Mouse (Mus musculus) liver, adult (tissue): Measurements from ENCODE around the gene Fbxo44.

Source experiments
- GATA4 ChIP-seq: IDR thresholded peaks from 2 replicates; pipeline ENCODE4 v1.6.1; 2014; ENCODE audit warnings: mild to moderate bottlenecking, low read length; ENCODE audit not compliant: insufficient replicate concordance

Gene Fbxo44

DNA sequence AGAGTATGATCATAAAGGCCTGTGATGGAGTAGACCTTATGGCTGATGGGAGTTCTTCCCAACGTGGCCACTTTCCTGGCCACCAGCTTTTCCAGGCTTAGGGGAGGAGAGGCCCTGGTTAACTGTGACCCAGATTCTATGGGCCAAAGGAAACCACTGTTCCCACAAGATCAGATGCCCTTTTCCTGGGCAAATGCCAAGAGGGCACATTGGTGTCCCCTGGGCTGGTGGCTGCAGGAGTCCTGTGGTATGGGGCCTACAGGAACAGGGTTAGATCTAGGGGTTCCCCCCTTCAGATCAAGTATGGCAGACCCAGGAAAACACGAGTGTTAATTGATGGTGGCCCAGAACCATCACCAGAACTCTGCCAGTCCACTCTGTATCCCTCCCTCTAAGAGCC is 12.6 kb downstream of the Fbxo44 start:
- no peak for TF ChIP-seq GATA4

DNA sequence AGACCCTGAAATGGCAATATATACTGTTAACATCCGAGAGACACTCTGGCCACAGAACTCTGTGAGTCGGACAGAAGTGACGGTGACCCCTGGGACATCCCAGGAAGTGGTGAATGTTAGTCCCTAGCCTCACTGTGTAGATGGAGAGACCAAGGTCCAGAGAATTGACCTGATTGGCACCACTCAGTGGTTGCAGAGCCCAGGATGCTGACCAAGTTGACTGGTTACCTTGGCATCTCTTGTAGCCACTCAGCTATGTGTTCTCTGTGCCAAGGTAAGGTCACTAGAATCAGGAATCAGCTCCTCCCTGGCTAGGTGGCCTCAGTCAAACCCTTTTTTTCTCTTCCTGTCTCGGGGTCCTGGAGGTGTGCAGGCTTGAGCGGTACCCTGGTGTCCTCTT is 16.6 kb downstream of the Fbxo44 start:
- TF ChIP-seq GATA4 = no peak

DNA sequence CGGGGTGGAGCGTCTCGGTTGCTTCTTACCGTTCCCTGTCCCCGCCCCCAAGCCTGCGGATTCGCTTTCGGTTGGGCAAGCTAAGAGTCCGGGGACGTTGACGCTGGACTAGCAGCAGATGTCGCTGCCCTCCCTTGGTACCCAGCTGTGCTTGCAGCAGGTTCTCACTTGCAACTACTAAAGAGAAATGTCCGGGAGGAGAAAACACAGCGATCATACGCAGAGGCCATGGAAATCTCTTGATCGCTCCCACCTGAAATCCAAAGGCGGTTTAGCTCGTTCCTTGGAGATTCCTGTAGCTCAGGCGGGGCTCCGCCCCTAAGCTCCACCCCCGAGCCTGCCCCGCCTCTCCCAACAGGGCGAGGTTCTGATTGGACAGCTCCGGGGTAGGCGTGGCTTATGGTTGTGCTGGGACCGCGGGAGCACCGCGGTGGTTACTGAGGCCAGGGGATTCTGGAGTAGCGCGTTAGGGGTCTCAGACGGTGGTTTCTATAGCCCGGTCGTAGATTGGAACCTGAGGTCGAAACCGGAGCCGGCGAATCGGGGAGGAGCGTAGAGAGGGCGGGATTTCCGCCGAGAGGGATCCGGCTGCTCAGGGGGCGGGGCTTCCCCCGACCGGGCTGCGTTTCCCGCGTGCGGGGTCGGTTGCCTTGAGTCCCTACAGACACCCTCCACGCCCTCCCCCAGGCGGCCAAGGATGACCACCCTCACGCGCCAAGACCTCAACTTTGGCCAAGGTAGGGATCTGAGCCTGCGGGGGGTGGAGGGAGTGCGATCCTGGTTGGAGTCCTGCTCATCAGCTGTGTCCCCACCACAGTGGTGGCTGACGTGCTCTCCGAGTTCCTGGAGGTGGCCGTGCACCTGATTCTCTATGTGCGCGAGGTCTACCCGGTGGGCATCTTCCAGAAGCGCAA is 19.9 kb downstream of the Fbxo44 start:
- no peak for TF ChIP-seq GATA4

- TF ChIP-seq GATA4 = no peak
Observed at GRCm38 (mm10) chr4:148139767-148140097, 20.6 kb downstream of the Fbxo44 start.

DNA sequence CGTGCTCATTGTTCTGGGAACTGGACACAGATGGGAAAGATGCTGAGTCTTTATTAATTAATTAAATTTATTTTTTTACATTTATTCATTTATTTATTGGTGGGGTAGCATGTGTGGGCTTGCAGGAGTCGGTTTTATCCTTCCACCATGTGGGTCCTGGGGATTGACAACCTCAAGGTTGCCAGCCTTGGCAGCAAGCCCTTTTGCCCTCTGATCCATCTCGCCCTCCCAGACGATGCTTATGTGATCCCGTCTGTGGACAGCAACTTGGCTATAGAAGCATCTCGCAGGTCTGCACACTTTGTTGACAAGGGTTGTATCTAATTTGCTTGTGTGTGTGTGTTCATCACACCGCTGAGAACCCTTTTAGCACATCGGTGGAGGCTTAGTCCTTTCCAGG is 22.8 kb downstream of the Fbxo44 start:
- no peak for TF ChIP-seq GATA4

DNA sequence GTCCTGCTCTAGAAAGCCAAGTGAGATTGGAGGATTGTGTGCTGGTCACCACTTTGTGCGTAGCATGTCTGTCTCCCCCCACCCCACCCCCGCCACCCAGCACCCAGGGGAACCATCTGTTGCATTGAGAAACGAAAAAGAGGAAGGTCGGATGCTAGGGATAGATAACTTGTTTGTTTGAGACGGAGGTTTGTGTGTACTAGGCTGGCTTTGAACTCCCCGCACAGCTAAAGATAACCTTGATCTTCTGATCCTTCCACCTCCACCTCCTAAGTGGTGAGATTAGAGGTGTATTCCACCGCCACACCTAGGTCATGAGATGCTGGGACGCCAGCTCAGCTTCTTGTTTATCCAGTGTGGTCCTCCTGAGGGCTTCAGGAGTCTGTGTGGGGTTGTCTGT is 25.3 kb downstream of the Fbxo44 start:
- no peak for TF ChIP-seq GATA4

- no peak for TF ChIP-seq GATA4
Observed at GRCm38 (mm10) chr4:148131497-148132081, 28.7 kb downstream of the Fbxo44 start.

DNA sequence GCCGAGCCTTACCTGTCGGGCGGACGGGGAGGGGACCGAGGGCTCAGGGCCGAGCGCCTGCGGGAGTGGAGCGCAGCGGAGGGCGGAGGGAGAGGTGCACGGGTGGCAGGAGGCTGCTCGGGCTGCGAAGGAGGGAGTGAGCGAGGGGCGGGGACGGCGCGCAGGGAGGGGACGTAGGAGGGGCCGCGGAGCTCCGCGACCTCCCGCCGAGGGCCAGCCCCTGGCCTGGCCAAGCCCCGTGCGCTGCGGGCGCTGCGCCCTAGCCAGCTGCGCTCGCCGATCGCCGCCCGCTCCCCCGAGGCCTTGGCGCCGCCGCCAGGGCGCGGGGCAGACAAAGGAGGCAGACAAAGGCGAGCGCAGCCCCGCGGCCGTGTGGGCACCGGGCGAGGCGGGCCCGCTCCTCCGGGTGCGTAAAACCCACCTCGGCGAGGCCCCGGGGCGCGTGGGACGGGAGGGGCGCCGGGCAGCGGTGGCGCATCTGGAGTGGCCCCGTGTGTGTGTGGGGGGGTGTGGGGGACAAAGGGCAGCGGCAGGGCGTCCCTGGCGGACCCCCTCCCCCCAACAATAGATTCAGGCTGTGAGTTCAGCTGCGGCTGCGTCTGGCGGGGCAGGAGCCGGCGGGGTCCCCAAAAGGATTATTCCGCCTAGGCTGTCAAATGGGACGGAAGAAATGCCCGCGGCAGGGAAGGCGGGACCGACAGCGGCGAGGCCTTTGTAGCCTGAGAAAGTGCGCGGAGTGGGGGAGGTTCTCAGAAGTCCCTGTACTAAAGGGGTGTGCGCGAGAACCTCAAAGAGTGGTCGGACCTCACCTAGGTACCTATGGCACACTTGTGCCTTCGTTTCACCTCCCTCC is 29.5 kb downstream of the Fbxo44 start, which contains the start of gene Draxin:
Gene Draxin, minus strand, starts transcription at position 138 of the 853 bp plus-strand sequence.
- no peak for TF ChIP-seq GATA4

- TF ChIP-seq GATA4 = no peak
Observed at GRCm38 (mm10) chr4:148130133-148130532, 30.1 kb downstream of the Fbxo44 start, which contains the start of gene Mad2l2. Mad2l2 (plus strand) TSS chr4:148130384.

GRCm38 (mm10) chr4:148128672-148129071 is 31.6 kb downstream of the Fbxo44 start:
- TF ChIP-seq GATA4 = no peak

GRCm38 (mm10) chr4:148128241-148128640 is 32.0 kb downstream of the Fbxo44 start:
- TF ChIP-seq GATA4 = no peak

- no peak for TF ChIP-seq GATA4
Observed at GRCm38 (mm10) chr4:148122694-148123066, 37.6 kb downstream of the Fbxo44 start.

DNA sequence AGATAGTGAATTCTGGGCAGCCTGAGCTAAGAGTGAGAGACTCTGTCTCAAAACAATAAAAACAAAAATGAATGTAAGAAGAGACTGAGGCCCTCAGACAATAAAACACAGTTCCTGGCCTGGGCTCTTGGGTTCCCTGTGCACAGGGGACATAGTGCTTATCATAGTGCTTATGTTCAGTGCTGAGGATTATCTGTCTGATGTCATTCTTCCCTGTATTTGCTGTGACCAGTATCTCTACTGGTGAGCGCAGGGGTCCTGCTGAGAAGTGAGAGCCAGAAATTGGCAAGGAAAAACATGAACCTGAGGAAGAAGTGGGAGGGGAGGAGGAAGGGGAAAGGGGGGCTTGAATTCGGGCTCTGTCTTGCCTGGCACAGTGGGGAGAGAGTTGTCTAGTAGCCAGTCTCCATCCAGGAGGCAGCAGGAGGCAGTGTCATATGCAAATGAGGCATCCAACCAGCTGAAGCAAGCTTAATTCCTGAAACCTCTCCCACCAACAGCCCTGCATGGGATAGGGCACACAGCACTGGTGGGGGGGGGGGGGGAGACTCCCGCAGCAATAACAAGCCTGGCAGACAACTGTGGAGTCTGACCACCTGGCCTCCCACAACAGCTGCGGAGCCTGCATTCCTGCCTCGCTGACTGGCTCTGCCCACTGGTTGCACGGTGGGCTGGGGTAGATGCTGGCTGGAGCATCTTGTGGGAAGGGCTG is 38.1 kb downstream of the Fbxo44 start:
- no peak for TF ChIP-seq GATA4

DNA sequence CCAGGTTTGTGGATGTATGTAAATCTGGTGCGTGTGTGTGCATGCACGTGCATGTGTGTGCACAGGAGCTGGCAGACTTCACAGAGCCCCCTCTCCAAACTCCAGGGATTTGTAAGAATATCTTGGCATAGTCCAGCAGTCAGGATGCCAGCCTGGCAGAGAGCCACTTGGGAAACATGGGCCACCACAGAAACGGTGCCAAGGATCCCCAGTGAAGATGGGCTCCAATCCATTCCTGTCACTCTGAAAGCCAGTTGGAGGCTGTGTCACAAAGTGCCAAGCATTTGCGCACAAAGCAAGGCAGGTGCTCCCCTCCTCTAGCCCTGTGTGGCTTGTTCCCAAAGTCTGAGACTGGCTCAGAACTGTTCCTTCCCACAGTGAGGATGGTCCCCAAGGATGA is 38.9 kb downstream of the Fbxo44 start:
- TF ChIP-seq GATA4 = no peak

GRCm38 (mm10) chr4:148120555-148120954 is 39.7 kb downstream of the Fbxo44 start:
- TF ChIP-seq GATA4 = no peak

- no peak for TF ChIP-seq GATA4
Observed at GRCm38 (mm10) chr4:148117392-148117791, 42.9 kb downstream of the Fbxo44 start.

GRCm38 (mm10) chr4:148116657-148117056 is 43.6 kb downstream of the Fbxo44 start:
- TF ChIP-seq GATA4 = no peak
